Mouse (Mus musculus) gastrocnemius, adult 18-20 months (tissue): Measurements from ENCODE around the gene Hoxd8. TPM values are rescaled to one million over a fixed set of nuclear protein-coding genes. Genes with fewer than 3 reads are reported as not detected.

Source experiments
- DNase-seq: peaks from one replicate; pipeline ENCODE4 v3.0.0; 2021; ENCODE audit warnings: low spot score
- total RNA-seq, 2 experiments: library from RNA; stranded (reverse); gene quantifications; 2 replicates each; pipeline ENCODE4 v1.2.3; 2021

Hoxd8 gene
- total RNA-seq, 2 experiments from 2014 or later = 32.2 to 40.3 TPM

GRCm38 (mm10) chr2:74732513-74733316 lies 28.3 kb downstream of the Hoxd8 start:
- no peak for DNase-seq

GRCm38 (mm10) chr2:74733317-74733661 lies 28.9 kb downstream of the Hoxd8 start:
- no peak for DNase-seq

DNA sequence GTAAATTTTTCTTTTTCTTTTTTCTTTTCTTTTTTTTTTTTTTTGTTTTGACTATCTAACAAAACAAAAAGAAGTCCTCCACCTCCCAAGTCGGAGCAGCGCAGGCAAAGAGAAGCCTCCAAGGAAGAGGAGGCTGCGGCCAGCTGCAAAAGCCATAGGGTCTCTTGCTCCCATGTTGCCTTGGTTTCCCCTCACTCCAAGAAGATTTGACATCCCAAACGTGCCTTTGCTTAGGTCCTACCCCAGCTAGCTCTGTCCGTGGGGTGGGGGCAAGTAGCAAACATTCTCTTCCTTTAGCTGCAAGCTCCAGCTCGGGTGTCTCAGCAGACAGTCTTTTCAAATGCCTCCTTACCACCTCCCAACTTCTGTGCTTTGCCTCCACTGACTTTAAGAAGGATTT lies 29.4 kb downstream of the Hoxd8 start:
- DNase-seq = no peak

GRCm38 (mm10) chr2:74734451-74734850 lies 30.0 kb downstream of the Hoxd8 start:
- DNase-seq = no peak

DNA sequence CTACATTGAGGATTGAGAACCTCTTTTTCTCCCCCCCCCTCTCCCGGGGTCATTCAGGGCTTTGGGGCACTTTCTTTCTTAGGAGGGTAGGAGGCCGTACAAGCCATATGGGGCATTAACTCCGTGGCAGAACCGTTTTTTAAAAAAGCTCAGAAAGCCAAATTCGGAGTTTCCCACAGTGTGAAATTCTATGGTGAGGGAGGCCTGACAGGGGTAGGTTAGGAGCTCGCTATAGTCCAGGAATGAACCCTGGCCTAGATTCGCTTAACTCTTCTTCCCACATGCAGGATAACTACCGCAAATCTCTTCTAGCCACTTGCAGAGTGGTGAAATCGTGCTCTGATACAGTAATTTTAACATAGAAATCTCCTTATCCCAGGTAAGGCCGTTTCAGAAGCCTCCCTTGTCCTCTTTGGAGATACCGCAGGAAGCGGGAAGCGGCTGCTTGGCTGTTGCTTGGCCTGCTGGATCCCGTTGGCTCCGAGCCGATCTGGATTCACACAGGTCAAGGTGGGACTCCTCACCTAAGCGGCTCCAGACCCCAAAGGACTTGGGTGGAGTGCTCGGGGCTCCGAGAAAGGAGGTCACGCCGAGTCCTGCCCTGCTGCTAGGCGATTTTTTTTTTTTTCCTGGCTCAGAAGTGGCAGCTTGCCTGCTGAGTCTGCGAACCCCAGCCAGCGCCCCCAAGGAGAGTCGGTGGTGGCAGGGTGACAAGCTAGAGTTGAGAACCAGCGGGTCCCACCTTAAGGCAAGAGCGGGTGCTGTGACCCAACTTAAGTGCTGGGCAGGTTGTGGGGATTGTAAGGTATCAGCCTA lies 30.8 kb downstream of the Hoxd8 start:
- no peak for DNase-seq

DNA sequence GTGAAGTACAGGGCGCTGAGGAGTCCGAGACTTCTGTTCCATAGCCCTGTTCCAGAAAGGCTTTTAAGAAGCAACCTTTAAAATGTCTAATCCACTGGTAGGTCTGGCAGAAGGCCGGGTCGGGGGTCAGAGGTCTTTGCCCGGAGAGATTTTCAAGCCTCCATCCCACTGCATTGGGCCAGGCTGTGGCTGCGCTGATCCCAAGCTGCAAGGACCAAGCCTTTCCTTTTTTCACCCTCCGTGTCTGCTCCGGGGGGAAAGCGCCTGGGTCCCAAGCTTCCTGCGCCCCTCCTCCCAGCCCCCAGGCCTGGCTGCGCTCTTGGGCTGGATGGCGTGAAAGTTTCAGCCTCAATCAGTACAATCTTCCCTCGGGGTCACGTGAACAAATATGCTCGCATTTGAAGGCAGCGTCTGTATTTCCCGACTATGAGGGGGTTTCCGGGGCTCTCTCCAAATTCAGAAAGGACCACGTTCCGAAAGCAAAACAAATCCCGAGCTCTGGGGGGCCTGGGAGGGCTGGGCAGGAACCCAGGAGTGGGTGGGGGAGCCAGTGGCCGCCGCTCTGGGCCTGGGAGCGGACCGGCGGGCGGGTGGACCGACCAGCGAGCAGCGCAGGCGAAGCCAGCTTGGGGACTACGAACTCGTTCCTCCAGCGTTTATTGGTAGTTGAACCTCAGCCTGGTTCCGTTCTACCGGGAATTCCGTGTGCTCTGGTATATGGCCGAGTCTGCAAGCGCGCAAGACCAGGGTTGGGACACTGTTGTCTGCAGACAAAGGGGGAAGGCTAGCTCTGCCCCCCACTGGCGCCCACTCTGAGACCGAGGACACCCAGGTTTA lies 31.7 kb downstream of the Hoxd8 start:
- no peak for DNase-seq

GRCm38 (mm10) chr2:74736688-74737577 lies 32.5 kb downstream of the Hoxd8 start:
- DNase-seq = no peak

DNA sequence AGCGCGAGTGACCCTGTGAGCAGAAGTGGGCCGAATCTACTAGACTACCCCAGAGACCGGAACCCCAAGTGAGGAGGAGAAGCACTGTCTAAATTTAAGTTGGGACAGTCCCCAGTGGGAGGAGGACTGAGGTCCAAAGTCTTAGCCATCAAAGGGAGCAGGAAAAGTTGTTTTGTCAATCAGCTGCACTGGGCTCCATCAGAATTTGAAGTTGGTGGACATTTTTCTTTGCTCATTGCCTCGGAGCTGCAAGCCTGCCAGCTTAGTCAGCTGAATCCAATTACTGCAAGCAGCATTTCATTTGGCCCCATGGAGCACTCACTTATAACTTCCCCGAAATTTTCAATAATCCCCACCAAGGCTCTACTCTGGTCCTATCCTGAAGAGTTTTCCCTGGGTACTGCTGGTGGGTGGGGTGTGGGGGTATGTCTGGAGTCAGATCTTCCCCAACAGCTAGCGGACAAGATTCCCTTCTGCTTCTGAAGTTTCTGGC lies 33.2 kb downstream of the Hoxd8 start:
- no peak for DNase-seq

DNA sequence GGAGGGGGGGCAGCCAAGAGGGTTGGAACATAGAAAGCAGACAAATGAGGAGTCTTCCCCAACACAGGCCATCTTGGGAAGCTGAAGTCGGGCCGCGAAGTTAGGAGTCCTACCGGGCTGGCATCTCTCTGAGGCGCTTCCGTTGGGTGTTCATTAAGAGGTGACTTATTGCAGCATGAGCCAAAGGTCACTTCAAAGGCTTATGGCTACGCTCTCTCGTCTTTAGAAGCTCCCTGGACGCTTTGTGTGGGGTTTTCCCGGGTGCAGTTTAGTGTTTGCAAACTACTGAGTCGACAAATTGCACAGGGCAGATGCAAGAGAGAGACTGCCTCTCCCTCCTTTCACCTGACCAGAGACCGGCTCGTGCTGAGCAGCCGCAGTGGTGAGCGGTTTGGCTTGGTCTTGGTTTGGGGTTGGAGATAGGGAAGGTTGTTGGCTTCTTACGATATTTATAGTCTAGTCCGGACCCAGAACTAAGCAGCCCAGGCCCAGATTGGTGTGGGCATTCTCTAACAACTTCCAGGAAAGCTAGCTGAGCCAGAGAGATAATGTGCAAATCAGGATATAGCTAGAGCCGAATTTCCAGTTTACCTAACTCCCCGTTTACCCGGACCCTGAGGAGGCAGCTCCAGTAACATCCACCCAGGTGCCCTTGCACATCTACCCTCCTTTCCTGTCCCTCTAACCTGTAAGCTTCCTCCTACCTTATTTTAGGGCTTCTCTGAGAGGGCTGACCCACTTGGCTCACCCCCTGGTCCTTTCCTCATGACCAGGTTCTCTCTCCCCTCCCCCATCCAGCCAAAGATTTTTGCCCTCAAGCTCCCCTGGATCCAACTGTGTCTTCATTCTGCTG lies 34.4 kb downstream of the Hoxd8 start:
- DNase-seq = no peak

GRCm38 (mm10) chr2:74739476-74739800 lies 35.0 kb downstream of the Hoxd8 start:
- DNase-seq = no peak

DNA sequence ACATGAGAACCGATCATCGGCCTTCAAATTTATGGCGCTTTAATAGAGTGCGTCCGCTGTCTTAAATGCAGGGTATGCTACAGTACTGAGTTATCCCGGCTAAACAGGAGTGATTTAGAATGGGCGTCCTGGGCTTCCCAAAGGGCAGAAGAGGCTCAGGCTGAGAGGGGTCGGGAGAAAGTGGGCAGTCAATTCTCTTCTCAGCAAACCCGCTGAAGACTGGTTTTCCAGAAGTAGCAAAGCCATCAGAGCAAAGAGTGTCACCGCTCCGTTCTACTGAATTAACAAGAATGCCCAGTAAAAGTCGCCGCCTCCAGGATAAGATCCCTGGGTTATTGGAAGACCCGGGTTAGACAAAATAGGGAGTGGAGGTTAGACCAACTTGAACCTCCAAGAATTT lies 35.5 kb downstream of the Hoxd8 start:
- no peak for DNase-seq

DNA sequence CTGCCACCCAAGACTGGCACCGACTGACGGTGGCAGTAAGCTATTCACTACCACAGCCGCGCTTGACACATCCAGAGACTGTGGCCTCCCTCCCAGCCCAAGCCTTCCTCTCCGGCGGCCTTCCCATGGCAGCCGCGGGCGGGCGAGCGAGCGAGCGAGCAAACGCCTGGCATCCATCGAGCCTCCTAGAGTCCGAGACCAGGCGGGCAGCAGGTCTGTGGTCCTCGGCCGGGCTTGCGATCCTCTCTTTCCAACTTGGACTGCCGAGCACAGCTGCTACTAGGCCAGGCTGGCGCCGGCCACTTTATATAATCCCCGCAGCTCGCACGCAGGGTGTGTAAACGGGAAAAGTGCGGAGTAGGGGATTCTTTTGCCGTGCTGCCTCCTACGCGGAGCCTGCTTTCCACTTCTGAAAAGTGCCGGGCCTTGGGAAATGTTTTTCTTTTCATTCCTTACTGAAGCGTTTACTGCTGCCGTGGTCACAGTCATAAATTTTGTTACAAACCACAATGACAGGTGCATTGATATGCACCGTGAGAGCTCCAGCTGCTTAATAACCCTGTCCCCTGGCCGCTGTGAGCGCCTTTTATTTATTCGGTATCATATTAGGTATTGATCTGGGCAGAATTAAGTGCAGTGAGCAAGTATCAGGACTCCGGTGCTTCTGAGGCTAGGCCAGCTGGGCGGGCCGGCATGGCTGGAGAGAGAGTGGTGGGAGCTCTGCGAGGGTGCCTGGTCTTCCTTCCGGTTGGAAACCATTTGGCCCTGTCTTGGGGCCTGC lies 36.1 kb downstream of the Hoxd8 start:
- no peak for DNase-seq

DNA sequence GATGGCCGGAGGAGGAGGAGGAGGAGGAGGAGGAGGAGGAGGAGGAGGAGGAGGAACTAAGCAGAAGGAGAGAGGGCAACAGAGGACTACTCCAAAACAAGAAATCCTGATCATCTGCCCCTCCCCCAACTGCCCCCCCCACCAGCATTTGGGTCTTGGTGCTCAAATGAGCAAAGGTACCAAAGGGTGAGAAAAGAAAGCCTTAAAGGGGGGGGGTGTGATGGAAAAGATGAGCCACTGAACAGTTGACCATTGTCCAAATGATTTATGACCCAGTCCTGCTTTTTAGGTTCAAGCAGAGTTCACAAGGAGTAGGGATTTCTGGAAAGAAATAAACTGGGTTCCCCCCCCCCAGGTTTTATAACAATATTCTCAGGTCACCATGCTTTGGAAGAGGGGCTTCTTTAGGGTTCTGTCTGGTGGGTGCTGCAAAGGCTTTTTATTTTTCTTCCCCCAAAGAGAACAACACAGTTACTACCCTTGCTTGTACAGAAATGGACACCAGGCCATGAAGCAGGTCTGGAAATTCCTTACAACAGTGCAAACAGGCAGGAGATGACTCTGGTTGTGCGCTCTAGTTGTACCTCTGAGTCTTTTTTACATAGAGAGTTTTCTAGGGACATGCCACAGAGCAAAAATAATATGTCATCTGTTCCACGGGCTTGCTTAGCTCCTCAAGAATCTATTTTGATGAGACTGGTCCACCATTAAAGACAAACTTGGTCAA lies 37.0 kb downstream of the Hoxd8 start:
- no peak for DNase-seq

DNA sequence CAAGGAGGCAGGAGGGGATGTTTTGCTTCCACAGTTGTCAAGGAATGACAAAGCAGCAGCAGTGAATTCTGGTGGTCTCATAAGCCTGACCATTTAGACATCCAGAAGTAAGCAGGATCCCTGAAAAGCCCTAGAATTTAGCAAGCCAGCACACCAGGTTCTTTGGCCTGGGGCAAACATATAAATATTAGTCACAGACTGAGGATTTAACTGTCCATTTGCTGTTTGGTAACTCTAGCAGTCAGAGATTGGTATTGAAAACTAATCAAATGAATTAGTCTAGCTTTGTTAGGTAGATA lies 37.5 kb downstream of the Hoxd8 start:
- DNase-seq = no peak

GRCm38 (mm10) chr2:74745540-74746297 lies 41.3 kb downstream of the Hoxd8 start:
- no peak for DNase-seq

DNA sequence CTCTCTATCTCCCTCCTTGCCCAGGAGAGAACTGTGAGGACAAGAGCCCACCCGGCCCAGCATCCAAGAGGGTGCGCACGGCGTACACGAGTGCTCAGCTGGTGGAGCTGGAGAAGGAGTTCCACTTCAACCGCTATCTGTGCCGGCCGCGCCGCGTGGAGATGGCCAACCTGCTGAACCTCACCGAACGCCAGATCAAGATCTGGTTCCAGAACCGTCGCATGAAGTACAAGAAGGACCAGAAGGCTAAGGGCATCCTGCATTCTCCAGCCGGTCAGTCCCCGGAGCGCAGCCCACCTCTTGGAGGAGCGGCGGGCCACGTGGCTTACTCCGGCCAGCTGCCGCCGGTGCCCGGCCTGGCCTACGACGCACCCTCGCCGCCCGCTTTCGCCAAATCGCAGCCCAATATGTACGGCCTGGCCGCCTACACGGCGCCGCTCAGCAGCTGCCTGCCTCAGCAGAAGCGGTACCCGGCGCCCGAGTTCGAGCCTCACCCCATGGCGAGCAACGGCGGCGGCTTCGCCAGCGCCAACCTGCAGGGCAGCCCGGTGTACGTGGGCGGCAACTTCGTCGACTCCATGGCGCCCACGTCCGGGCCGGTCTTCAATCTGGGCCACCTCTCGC lies 42.0 kb downstream of the Hoxd8 start:
- no peak for DNase-seq

- DNase-seq = no peak
Observed at GRCm38 (mm10) chr2:74747006-74747405, 42.6 kb downstream of the Hoxd8 start.
